Mouse (Mus musculus) left cerebral cortex, postnatal 10 days (tissue): Measurements from ENCODE around the gene I830077J02Rik. TPM values are rescaled to one million over a fixed set of nuclear protein-coding genes. Genes with fewer than 3 reads are reported as not detected.
"Not testable (repeated sequence)": the region's sequence is repeated elsewhere in the genome, so short reads cannot be mapped to it uniquely, and the experiment has no call there.

Source experiments
- DNase-seq, 2 experiments: peaks; one replicate each; pipeline ENCODE4 v3.0.0; 2021 to 2022; ENCODE audit warnings: low spot score in 2 of 2, mixed read lengths in 1 of 2; ENCODE audit errors: extremely low spot score in 1 of 2
- intact Hi-C: fragments of 180-260 bp; cut with DNase I; formaldehyde crosslinking; loops from one replicate; pipeline ENCODE4 v1.15.1; 2025
- total RNA-seq, 2 experiments: library from RNA; stranded (reverse); gene quantifications; 2 replicates each; pipeline ENCODE4 v1.2.3; 2021

I830077J02Rik gene
- total RNA-seq, 2 experiments from 2014 or later, result 1.1 to 1.7 TPM

DNA sequence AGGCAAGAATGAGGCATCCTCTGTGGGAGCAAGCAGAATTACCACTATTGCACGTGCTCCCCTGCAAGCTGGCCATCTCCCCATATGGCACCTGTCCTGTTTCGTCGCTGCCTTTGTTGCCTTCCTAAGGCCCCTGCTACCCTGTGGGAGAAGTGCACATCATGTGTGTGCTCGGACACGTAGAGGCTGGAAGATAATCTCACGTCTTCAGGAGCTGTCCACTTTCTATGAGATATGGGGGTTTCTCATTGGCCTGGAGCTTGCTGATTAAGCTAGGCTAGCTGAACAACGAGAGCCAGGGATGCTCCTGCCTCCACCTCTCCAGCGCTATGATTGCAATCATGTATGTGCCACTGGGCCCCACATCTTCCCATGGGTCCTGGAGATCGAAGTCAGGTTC is 7.8 kb downstream of the I830077J02Rik start:
- no peak for DNase-seq
- intact Hi-C loops, result no loop called here

DNA sequence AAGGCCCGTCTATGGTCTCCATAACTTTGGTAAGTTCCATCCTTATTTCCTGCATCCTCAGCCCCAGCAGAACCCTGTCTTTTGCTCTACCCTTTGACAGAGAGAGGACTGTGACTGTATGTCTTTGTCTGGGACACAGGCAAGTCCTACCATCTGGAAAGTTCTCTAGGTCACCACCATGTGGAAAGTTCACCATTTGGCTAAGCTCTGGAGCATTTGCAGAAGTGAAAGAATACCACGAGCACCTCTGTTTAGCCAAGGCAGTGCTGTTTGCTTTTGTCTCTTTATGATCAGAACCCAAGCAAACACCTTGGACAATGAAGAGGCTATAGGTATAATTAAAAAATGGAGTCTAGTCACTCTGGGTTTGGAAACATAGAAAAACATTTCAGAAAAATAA is 10.5 kb downstream of the I830077J02Rik start:
- no peak for DNase-seq
- intact Hi-C loops, result no loop called here

DNA sequence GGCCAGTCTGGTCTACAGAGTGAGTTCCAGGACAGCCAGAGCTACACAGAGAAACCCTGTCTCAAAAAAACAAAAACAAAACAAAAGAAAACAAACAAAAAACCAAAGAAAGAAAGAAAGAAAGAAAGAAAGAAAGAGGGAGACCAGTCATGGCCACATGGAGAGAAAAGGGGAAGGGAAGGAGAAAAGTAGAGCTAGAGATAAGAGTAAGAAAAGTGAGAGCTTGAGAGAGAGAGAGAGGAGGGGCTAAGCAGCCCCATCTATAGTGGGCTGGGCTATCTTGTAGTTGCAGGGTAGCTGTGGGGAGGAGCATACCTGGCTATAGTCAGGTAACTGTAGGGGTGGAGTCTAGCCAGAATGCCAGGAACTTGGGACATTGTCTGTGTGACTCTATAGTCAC is 11.7 kb downstream of the I830077J02Rik start:
- DNase-seq, intact Hi-C loops: not testable (repeated sequence)

DNA sequence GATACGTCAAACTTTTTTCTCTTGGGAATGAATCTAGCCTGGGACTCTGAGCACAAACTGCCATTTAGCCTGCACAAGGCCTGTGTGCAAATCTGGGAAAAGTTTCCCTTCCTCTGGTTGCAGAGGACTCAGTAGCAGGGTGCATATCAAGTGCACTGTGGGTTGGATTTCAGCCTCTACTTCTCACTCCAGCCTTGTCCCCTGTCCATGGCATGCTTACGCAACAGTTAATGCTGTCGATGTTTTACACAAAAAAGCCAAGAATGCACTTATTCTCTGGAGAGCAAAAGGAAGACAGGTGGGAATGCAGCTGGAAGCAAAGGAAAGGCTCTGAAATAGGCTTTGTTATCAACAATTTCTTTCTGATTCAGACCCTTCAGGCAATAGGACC is 14.1 kb downstream of the I830077J02Rik start:
- intact Hi-C loops, result no loop called here
- no peak for DNase-seq

DNA sequence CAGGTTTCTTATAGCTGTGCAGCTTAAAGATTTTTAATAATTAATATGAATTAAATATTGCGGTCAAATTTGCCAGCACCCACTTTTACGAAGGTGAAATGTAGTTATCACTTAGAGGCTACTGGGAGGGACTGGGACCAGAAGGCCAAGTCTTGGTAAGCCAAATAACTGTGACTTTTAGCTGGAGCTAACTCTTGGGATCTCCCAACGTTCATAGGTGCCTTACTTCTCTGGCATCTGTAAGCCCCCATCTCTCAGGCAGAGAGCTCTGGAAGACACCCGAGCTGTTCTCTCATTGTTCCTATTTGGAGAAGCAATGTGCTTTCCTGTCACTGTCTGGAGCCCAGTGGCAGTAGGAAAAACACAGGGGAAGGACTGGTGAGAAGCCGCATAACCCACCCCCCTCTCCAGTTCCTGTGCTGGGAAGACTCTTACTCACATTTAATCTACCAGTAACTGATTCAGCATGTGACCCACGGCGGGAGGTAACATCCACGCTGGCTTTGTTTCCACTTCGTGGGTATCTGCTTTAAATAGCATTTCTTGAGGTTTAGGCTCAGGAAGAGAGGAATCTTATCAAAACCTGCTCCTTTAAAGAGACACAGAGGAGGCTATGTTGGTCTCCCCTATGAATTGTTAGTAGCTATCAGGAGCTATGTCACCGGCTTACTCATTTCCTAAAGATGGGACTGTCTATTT is 14.7 kb downstream of the I830077J02Rik start:
- intact Hi-C loops, result no loop called here
- no peak for DNase-seq

DNA sequence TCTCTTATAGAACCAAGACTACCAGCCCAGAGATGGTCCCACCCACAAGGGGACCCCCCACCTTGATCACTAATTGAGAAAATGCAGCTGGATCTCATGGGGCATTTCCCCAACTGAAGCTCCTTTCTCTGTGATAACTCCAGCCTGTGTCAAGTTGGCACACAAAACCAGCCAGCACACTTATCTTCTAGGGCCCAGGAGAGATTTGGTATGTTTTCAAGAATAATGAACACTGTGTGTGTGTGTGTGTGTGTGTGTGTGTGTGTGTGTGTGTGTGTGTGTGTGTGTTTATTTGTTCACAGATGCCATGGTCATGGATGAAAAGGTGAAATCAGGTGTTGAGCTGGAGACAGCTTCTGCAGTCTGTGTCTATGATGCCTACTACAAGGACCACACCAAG is 16.0 kb downstream of the I830077J02Rik start:
- intact Hi-C loops, DNase-seq: not testable (repeated sequence)

DNA sequence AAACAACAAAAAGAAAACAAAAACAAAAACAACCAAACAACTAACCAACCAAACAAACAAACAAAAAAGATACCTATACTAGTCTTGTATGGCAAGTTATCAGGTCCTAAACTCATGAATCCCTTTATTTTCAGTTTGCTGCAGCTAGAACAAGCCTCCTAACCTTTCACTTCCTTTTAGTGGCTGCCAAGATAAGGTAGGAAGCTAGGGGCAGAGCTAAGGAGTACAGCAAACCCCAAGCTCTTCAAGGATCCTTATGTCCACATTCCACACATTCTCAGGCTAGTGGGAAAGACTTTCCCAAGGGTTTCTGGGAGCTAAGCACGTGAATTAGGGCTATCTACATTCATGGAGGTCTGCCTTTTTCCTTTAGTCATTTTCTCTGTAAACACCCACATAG is 17.2 kb downstream of the I830077J02Rik start:
- no peak for DNase-seq
- intact Hi-C loops, result no loop called here

DNA sequence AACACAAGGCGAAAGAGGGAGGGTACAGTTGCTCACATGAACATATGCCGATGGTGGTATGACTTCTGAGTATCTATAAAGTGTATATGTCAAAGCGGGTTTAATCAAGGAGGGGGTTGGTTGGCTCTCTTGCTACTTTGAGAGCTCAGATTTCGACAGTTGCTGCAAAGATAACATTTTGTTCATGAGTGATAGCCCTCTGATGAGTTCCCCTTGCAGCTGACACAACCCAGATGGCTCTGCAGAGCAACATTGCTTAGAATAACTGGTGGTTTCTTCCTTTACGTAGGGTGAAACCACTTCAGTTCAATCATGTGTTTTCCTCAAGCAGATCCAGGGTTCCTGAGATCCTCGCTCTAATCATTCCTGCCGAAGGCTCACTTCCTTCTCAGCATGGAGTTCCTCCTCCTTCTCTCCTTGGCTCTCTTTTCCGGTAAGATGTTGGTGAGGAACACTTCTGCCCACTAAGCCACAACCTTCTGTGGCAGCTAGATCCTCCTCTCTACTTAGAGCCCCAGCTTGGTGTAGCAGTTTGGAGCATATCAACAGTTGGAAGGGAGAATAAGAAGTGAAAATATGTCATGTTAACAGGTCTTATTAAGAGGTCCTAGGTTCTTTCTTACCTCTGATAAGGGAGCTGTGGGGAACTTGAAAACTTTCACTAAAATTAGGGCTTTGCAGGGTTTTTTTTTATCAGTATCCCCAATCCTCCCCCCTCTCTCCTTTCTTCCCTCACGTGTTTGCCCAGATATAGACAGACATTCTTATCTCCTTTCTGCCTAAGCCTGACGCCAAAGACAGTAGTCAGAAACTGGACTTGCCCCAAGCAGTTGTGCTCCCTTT is 18.4 kb downstream of the I830077J02Rik start:
- DNase-seq, result no peak
- intact Hi-C loops, result no loop called here

DNA sequence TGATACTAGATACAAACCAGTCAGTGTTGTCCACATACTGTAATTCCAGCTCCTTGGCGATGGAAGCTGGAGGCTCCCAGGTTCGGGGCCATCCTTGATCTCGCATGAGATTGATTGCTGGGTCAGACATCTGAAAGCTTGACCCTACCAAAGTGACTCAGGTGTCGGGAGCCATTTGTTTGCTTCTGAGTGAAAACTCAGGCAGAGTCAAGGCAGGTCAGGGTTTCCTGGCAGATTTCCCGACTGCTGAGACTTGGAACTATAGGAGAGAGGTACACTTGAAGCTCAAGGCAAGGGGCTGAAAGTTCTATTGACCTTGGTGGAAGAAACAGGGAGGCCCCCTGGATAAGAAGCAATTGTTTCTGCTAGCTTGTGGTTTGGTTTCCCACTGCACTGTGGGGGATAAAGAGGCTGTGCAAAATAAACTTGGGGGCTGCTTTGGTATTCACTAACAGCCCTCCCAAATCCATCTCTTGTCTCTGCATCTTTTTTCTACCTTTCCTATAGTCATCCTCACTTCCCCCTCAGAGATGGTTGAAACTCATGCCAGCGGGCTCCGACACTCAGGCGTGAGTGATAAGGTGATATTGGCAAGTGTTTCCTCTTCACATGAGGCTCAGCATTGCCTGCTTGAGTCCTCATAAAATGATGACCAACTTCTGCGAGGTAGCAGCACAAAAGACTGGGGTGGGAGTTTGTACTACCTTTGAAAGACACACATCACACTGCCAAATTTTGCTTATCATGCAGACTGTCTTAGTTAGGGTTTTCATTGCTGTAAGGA is 20.2 kb downstream of the I830077J02Rik start:
- intact Hi-C loops, result no loop called here
- DNase-seq, result no peak

DNA sequence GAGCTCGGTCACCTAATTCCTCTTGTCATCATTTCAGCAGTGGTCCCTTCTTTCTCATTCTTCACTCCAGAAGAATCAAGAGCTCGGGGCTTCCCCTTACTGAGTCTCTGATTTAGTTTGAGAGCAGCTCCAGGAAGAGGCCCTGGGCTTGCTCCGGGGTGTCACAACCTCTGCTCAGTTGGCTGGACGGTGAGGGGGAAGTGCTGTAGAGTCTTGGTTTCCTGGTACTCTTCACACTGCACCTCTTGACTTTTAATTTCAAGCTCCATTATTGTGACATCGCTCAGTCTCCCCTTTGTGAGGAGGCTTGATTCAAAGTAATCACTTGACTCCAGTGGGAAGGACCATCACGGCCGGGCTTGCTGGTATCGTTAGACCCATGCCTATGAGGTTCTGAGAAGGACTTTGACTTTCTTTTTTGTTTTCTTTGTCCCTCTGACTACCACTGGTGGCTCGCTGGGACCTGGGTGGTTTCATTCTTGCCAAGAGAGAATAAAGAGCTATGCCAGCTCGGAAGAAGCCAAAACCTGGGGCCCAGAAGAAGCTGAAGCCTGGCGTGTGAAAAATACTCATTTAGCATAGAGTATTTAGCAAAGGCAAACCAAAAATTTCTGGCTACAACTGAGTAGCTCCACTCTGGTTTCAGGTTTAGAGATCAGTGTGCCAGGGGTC is 21.8 kb downstream of the I830077J02Rik start:
- intact Hi-C loops, result no loop called here
- no peak for DNase-seq

DNA sequence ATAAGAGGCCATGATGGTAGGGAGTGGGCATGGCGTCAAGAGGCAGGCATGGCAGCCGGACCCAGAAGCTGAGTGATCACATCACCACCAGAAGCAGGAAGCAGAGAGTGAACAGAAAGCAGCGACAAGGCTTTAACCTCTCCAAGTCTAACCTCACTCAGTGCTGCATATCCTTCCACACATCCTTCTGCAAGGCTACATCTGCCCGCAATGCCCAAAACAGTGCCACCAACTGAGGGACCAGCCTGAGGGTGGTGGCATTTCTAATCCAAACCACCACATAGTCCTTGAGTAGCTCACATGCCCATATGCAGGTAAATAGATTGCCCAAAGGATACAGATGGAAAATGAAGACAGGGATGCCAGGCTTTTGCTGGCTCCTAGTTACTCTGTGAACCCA is 23.5 kb downstream of the I830077J02Rik start:
- DNase-seq, result no peak
- intact Hi-C loops, result no loop called here

DNA sequence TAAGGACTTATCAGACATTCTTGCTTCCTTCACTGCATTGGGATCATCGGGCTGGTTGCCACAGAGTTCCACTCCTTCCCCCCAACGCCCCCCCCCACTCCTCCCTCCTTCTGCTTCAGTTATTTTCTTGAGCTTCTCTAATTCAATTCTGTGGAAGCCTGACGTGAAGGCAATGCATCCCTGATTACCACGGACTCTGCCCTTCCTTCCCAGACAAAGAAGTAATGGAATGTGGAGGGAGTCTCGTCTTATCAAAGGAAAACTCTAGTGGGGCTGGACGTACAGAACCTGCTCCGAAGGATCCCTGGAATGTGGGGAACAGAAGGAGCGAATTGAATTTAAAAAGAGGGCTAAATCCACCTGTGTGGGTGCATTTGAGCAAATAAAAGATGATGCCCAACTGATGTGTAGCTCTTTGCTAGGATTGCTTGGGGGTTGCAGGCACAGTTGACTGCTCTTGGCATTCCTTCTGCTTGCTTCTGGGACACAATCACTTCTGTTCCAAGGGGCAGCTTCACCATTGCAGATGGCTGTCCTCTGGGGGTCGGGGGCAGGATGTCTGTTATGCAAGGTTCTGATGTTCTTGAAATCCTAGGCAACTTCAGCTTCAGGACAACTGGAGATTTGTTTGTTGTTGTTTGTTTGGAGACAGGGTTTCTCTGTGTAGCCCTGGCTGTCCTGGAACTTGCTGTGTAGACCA is 24.4 kb downstream of the I830077J02Rik start:
- intact Hi-C loops, result no loop called here
- DNase-seq, result no peak

DNA sequence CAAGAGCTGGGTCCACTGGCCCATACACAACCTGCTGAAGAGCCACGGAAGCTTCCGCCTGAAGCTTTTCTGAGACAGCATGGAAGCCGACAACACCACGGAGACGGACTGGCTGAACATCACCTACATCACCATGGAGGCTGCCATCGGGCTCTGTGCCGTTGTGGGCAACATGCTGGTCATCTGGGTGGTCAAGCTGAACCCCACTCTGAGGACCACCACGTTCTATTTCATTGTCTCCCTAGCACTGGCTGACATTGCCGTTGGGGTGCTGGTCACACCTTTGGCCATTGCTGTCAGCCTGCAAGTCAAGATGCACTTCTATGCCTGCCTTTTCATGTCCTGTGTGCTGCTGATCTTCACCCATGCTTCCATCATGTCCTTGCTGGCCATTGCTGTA is 27.7 kb downstream of the I830077J02Rik start:
- intact Hi-C loops, result loop anchor here (5.0 kb wide), 1 partner anchor 232 kb away; no protein-coding TSS in a partner anchor
- DNase-seq, result no peak

DNA sequence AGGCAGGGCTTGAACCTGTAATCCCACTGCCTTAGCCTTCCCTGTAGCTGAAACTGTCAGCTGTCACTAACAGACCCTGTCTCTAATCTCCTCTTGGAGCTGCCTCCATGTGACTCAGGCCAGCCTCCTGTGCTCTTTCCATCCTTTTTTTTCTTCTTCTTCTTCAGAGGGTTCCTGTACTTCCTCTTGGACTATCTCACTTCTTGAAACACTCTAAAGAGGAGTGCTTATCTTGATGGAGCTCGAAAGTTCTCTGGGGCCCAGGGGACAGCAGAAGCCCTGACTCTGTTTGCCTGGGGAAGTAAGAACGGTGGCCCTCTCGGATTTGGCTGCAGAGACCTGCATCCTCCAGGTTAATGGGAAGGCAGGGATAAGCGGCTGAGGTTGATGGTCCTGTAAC is 28.3 kb downstream of the I830077J02Rik start:
- no peak for DNase-seq
- intact Hi-C loops, result loop anchor here (5.0 kb wide), 1 partner anchor 232 kb away; no protein-coding TSS in a partner anchor

DNA sequence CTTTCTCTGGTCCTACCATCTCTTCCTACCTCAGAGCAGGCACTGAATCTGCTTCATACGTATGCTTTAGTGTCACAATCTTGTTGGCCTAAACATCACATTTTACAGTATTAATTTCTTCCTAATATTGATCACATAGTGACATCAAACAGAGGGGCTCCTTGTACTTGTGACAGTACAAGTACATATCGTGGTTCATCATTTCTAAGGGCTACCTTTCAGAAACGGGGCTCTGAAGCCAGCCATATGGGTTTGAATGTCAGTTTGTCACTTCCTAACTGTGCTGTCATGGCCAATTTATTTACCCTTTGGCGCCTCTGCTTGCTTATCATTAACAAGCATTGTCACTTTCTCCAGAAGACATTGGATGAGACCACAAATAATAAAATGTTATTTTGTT is 31.0 kb downstream of the I830077J02Rik start:
- intact Hi-C loops, result loop anchor here (5.0 kb wide), 1 partner anchor 229 kb away; no protein-coding TSS in a partner anchor
- DNase-seq, result no peak

DNA sequence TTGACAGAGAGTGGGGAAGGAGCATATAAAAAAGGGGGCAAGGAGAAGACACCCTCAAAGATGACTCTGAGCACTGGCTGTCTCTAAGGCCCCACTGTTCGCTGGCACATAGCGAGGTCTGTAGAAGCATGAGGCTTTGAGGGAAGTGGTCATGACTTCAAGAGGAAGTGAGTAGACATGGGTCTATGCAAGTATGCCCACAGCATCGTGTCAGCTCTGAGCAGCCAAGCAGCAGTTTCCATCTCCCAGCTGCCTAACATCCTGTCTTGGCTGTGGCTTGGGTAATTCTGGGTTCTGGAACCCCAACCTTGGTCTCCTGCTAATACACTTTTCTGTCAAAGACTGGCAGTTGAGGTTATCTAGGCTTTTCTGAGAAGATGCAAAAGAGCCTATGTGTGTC is 31.7 kb downstream of the I830077J02Rik start:
- intact Hi-C loops, result loop anchor here (5.0 kb wide), 1 partner anchor 228 kb away; no protein-coding TSS in a partner anchor
- no peak for DNase-seq

DNA sequence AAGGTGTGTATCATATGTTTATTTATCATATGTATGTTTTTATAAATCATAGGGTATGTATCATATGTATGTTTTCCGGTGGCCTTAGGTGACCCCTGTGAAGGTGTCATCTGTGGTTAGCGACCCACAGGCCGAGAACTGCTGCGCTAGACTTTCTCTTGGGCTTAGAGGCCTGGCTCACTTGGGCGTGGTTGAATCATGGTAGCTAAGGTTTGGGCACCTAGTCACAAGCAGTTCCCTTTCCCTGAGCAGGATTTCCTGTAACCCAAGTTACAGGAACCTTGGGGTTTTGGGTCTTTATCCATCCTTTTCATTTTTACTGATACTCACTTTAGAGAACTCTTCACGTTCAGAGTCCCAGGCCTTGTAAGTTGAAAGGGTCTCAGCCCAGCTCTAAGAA is 32.2 kb downstream of the I830077J02Rik start:
- intact Hi-C loops, result loop anchor here (5.0 kb wide), 1 partner anchor 228 kb away; no protein-coding TSS in a partner anchor
- DNase-seq, result no peak
